Mouse (Mus musculus): ENCODE data around the gene Churc1. TPM values are rescaled to one million over a fixed set of nuclear protein-coding genes. Genes with fewer than 3 reads are reported as not detected.

Gene Churc1
- polyA plus RNA-seq (2017; shearing (Covaris generic)): 100 to 1,000 TPM; 144 to 179 TPM

GRCm38 (mm10) chr12:76765354-76765851, at the start of gene Churc1, which contains the start of gene Fntb:
TSS of gene Churc1 (plus strand) at chr12:76765538.
TSS of gene Fntb (plus strand) at chr12:76765589.

DNA sequence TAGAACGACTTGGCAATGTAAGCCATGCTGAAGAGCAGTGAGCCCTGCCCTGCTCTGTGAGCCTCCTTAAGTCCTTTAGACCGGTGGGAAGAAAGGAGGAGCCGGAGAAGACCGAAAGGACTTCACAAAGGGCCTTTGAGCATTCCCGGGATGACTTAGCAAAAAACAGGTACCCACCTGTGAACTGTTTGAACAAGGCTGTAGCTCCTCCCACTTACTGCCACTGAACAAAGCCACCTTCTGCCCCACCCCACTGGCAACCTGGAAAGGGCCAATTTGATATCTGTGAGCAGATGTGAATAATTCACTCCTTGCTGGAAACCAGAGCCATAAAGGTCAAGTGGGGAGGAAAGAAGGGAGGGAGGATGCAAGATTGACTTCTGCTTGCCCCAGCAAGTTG, 30.0 kb downstream of the Churc1 start, which contains the start of gene Gpx2:
TSS of gene Gpx2 (minus strand) at position 205 of the 400 bp plus-strand sequence.

GRCm38 (mm10) chr12:76822651-76823041, 57.3 kb downstream of the Churc1 start, which contains the start of gene Rab15:
TSS of gene Rab15 (minus strand) at chr12:76822908.

Other genes with a start within 250 kb of the Churc1 start
- gene Plekhg3, start 234.6 kb upstream of the Churc1 start, polyA plus RNA-seq (2017; shearing (Covaris generic)): 1 to 10 TPM; 2.3 to 4.1 TPM
- 1 to 10 TPM in 1 of 2 experiments, under 1 TPM in 1; 0.75 to 1.3 TPM for gene Sptb, start 55.0 kb upstream of the Churc1 start, polyA plus RNA-seq (2017; shearing (Covaris generic))
- gene Fntb, start 51 bp downstream of the Churc1 start, polyA plus RNA-seq (2017; shearing (Covaris generic)): 10 to 100 TPM; 12.1 to 23.3 TPM
- gene Gpx2, start 30.0 kb downstream of the Churc1 start, polyA plus RNA-seq (2017; shearing (Covaris generic)): under 1 TPM in 1 of 2 experiments, not detected in 1; 0.15 TPM
- under 1 TPM in 1 of 2 experiments, not detected in 1; 0.27 TPM for gene Rab15, start 57.4 kb downstream of the Churc1 start, polyA plus RNA-seq (2017; shearing (Covaris generic))
- gene Max, start 196.7 kb downstream of the Churc1 start, polyA plus RNA-seq (2017; shearing (Covaris generic)): 100 to 1,000 TPM; 156 to 165 TPM